Mouse (Mus musculus) midbrain, postnatal 0 days (tissue): Measurements from ENCODE around the gene Tmem259. TPM values are rescaled to one million over a fixed set of nuclear protein-coding genes. Genes with fewer than 3 reads are reported as not detected.

Experiments used
- ATAC-seq: fragments of 200-750 bp; cut with Nextera tagmentation; 2 replicates; pipeline ENCODE4 v1.8.0; 2017; ENCODE audit warnings: moderate number of reproducible peaks, mild to moderate bottlenecking, moderate TSS enrichment, moderate library complexity; ENCODE audit not compliant: low FRiP score
- DNase-seq: peaks from one replicate; pipeline ENCODE4 v3.0.0-alpha.2; 2015; ENCODE audit warnings: low spot score
- H3K27ac ChIP-seq: fragments of 300-500 bp; sonication (generic); 2 replicates; pipeline ENCODE4 v1.5.1; 2014; ENCODE audit warnings: low read depth, mild to moderate bottlenecking, low read length, mixed read lengths
- H3K27me3 ChIP-seq: fragments of 300-500 bp; sonication (generic); 2 replicates; pipeline ENCODE4 v1.6.1; 2014; ENCODE audit warnings: low read length, control low read depth, mixed read lengths; ENCODE audit not compliant: insufficient read depth
- H3K36me3 ChIP-seq: fragments of 300-500 bp; sonication (generic); 2 replicates; pipeline ENCODE4 v1.6.1; 2014; ENCODE audit warnings: low read length, control low read depth, mixed read lengths; ENCODE audit not compliant: insufficient read depth
- H3K4me1 ChIP-seq: fragments of 300-500 bp; sonication (generic); 2 replicates; pipeline ENCODE4 v1.6.1; 2014; ENCODE audit warnings: mild to moderate bottlenecking, control low read depth, antibody characterized with exemption, low read length, mixed read lengths; ENCODE audit not compliant: insufficient read depth
- H3K4me2 ChIP-seq: fragments of 300-500 bp; sonication (generic); 2 replicates; pipeline ENCODE4 v1.6.1; 2014; ENCODE audit warnings: low read depth, mild to moderate bottlenecking, low read length, mixed read lengths; ENCODE audit not compliant: poor library complexity, severe bottlenecking
- H3K4me3 ChIP-seq: fragments of 300-500 bp; sonication (generic); 2 replicates; pipeline ENCODE4 v1.5.1; 2014; ENCODE audit warnings: low read depth, mild to moderate bottlenecking, low read length, moderate library complexity
- H3K9ac ChIP-seq: fragments of 300-500 bp; sonication (generic); replicated peaks from 2 replicates; pipeline ENCODE4 v1.6.1; 2014; ENCODE audit warnings: mild to moderate bottlenecking, low read length, moderate library complexity, mixed read lengths; ENCODE audit not compliant: poor library complexity, severe bottlenecking
- H3K9me3 ChIP-seq: fragments of 300-500 bp; sonication (generic); 2 replicates; pipeline ENCODE4 v1.6.1; 2016; ENCODE audit warnings: low read length, control low read depth
- CTCF ChIP-seq: IDR thresholded peaks from 2 replicates; pipeline ENCODE4 v1.5.1; 2016; ENCODE audit warnings: antibody characterized with exemption, mild to moderate bottlenecking
- WGBS: fragments of 180-500 bp; shearing (Covaris S2); extraction: QIAGEN DNeasy Blood & Tissue Kit; methylation state at CpG from one replicate; pipeline ENCODE4 v1.1.7; 2014; 5-methylcytosine and 5-hydroxymethylcytosine counted together
- polyA plus RNA-seq: library from polyadenylated mRNA; unstranded; fragments of >200 nt; fragmentation: Nextera tagmentation; extraction: Ambion mirVana; gene quantifications from 2 replicates; pipeline ENCODE4 v1.2.1, GENCODE M21; 2015
- total RNA-seq: library from RNA; depleted of rRNA; stranded (reverse); fragments of >200 nt; gene quantifications from 2 replicates; pipeline ENCODE4 v1.2.3, GENCODE M21; 2014; rRNA removed

Tmem259 gene
- total and polyA plus RNA-seq, 2 experiments from 2014 or later: 29.3 to 172 TPM

DNA sequence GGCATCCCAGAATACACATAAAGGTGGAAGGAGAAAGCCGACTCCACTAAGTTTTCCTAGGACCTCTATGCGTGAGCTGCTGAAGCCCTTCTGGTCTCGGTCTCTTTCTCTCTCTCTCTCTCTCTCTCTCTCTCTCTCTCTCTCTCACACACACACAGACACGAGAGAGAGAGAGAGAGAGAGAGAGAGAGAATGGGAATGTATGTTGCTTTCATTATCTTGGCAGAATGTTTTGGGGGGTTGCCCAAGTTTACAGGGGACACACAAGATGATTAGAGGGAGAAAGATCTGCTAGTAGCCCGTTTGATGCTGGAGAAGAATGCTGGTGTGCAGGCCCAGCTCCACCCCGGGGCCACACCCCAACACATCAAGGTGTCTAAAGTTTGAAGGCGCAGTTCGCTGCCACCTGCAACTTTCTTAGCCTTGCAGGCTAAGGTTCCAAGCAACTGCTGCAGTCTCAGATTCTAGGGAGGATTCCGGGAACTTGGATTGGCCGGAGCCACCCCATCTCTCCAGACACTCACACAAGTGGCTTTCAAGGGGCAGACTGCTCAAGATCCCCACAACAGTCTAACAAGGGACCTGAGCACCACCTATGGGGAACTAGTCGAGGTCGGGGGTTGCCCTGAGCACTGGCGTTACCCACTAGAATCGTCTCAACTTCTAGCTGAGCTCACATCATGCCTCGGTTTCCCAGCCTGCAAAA is 58.2 kb downstream of the Tmem259 start:
- no peak for ATAC-seq
- Histone ChIP-seq H3K4me3 (peak overlapping the region; percentile 89), H3K36me3 (0 out of 2 replicates have a peak, but pooled peaks cover 1% of the 10 kb centered on the region), H3K4me2 (peak overlapping the region; percentile 90), H3K9me3 (no peaks in the 10 kb centered on the region), H3K27me3 (peaks cover 19% of the 10 kb centered on the region), H3K9ac (peak overlapping the region; percentile 86; the same call in 1 of the 2 replicates), H3K27ac (peak overlapping the region; percentile 82; the same call in 1 of the 2 replicates), H3K4me1 (peaks cover 10% of the 10 kb centered on the region)
- no peak for DNase-seq
- no peak for TF ChIP-seq CTCF
- WGBS: 10% methylated on average over 14 of the region's 15 CpGs

DNA sequence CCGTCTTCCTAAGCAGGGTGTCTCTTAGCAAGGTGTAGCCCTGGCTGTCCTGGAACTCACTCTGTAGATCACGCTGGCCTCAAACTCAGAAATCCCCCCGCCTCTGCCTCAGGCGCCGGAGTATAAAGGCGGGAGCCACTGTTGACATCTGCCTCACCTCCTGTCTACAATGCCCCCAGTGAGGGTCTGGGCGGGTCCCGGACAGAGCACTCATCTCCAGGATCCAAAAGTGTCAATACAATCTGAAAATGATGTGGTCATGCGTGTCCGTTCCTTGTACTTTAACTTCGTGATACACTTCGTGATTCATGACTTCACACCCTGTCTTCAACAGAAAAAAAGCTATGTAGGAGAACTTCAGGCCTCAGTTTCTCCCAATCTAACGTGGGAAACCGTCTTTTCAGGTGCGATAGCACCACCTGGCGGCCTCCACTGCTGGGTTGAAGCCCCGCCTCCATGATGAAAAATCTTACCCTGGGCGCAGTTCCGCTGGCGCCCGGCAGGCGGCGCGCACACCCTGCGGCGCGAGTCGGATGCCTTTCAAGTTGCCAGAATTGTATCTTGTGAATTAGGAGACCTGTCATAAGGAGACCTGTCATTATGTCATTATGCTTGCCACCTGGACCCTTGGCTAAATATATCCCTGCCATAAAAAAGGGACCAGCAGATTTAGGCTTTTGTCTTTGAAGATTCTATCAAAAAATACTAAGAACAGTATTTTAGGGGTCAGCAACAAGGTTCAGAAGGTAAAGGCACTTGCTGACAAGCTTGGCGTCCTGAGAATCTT is 58.9 kb downstream of the Tmem259 start:
- ATAC-seq (no peak), DNase-seq (peak; percentile 87)
- TF ChIP-seq CTCF: peak; percentile 100
- Histone ChIP-seq H3K9me3 (no peaks in the 10 kb centered on the region), H3K4me3 (no peak overlapping the region), H3K9ac (no peak overlapping the region), H3K36me3 (no peaks in the 10 kb centered on the region), H3K27ac (no peak overlapping the region), H3K4me1 (peaks cover 12% of the 10 kb centered on the region), H3K4me2 (peak overlapping the region; percentile 90; the same call in 1 of the 2 replicates), H3K27me3 (peaks cover 26% of the 10 kb centered on the region)
- 10% methylated on average over 29 of the region's 29 CpGs for WGBS

Other genes starting within 250 kb of the Tmem259 start
Only the 30 nearest of the 33 such genes appear.
- gene Rnf126, start 217.4 kb downstream of the Tmem259 start, total RNA-seq: 79.6 and 107 TPM in 2 replicates
- 121 and 134 TPM in 2 replicates for gene Rnf126, start 217.4 kb downstream of the Tmem259 start, polyA plus RNA-seq
- 3.3 and 3.4 TPM in 2 replicates for gene Fstl3, start 207.1 kb downstream of the Tmem259 start, total RNA-seq
- gene Fstl3, start 207.1 kb downstream of the Tmem259 start, polyA plus RNA-seq: 3.0 and 3.9 TPM in 2 replicates
- gene Prss57, start 193.4 kb downstream of the Tmem259 start, total RNA-seq: 1.1 TPM in 1 of 2 replicates, not detected in the other
- gene Prss57, start 193.4 kb downstream of the Tmem259 start, polyA plus RNA-seq: 0.09 and 0.25 TPM in 2 replicates
- gene Palm, start 190.8 kb downstream of the Tmem259 start, total RNA-seq: 161 and 165 TPM in 2 replicates
- gene Palm, start 190.8 kb downstream of the Tmem259 start, polyA plus RNA-seq: 302 and 308 TPM in 2 replicates
- 0.24 TPM in 1 of 2 replicates, not detected in the other for gene Misp, start 163.3 kb downstream of the Tmem259 start, total RNA-seq
- 0.18 and 0.27 TPM in 2 replicates for gene Misp, start 163.3 kb downstream of the Tmem259 start, polyA plus RNA-seq
- 114 and 119 TPM in 2 replicates for gene Ptbp1, start 129.9 kb downstream of the Tmem259 start, total RNA-seq
- gene Ptbp1, start 129.9 kb downstream of the Tmem259 start, polyA plus RNA-seq: 46.2 and 49.7 TPM in 2 replicates
- 5.9 and 7.5 TPM in 2 replicates for gene Prtn3, start 109.9 kb downstream of the Tmem259 start, total RNA-seq
- gene Prtn3, start 109.9 kb downstream of the Tmem259 start, polyA plus RNA-seq: 11.7 and 14.6 TPM in 2 replicates
- 494 and 539 TPM in 2 replicates for gene Plppr3, start 109.7 kb downstream of the Tmem259 start, total RNA-seq
- 350 and 358 TPM in 2 replicates for gene Plppr3, start 109.7 kb downstream of the Tmem259 start, polyA plus RNA-seq
- not detected in 2 replicates for gene Elane, start 98.1 kb downstream of the Tmem259 start, total RNA-seq
- gene Elane, start 98.1 kb downstream of the Tmem259 start, polyA plus RNA-seq: not detected in 2 replicates
- not detected in 2 replicates for gene Cfd, start 93.5 kb downstream of the Tmem259 start, total RNA-seq
- not detected in 2 replicates for gene Cfd, start 93.5 kb downstream of the Tmem259 start, polyA plus RNA-seq
- gene Med16, start 75.4 kb downstream of the Tmem259 start, total RNA-seq: 75.9 and 79.6 TPM in 2 replicates
- gene Med16, start 75.4 kb downstream of the Tmem259 start, polyA plus RNA-seq: 54.9 and 55.3 TPM in 2 replicates
- not detected in 2 replicates for gene Gm26602, start 73.5 kb downstream of the Tmem259 start, total RNA-seq
- gene Gm26602, start 73.5 kb downstream of the Tmem259 start, polyA plus RNA-seq: 7.4 and 17.3 TPM in 2 replicates
- 6.1 and 9.6 TPM in 2 replicates for gene Kiss1r, start 67.4 kb downstream of the Tmem259 start, total RNA-seq
- 4.4 and 5.5 TPM in 2 replicates for gene Kiss1r, start 67.4 kb downstream of the Tmem259 start, polyA plus RNA-seq
- 108 and 118 TPM in 2 replicates for gene R3hdm4, start 63.1 kb downstream of the Tmem259 start, total RNA-seq
- 301 and 323 TPM in 2 replicates for gene R3hdm4, start 63.1 kb downstream of the Tmem259 start, polyA plus RNA-seq
- 9.0 and 9.5 TPM in 2 replicates for gene Arid3a, start 57.3 kb downstream of the Tmem259 start, total RNA-seq
- 3.1 and 3.3 TPM in 2 replicates for gene Arid3a, start 57.3 kb downstream of the Tmem259 start, polyA plus RNA-seq
- 72.6 and 87.6 TPM in 2 replicates for gene Wdr18, start 24.2 kb downstream of the Tmem259 start, total RNA-seq
- gene Wdr18, start 24.2 kb downstream of the Tmem259 start, polyA plus RNA-seq: 102 and 116 TPM in 2 replicates
- 0.42 and 2.2 TPM in 2 replicates for gene Grin3b, start 13.6 kb downstream of the Tmem259 start, total RNA-seq
- gene Grin3b, start 13.6 kb downstream of the Tmem259 start, polyA plus RNA-seq: 0.11 and 0.21 TPM in 2 replicates
- gene Cnn2, start 4.3 kb upstream of the Tmem259 start, total RNA-seq: 14.8 and 19.5 TPM in 2 replicates
- gene Cnn2, start 4.3 kb upstream of the Tmem259 start, polyA plus RNA-seq: 12.6 and 12.8 TPM in 2 replicates
- 9.3 TPM in 2 replicates for gene Abca7, start 12.2 kb upstream of the Tmem259 start, total RNA-seq
- 1.7 and 1.9 TPM in 2 replicates for gene Abca7, start 12.2 kb upstream of the Tmem259 start, polyA plus RNA-seq
- 1.7 and 2.4 TPM in 2 replicates for gene Arhgap45, start 32.3 kb upstream of the Tmem259 start, total RNA-seq
- gene Arhgap45, start 32.3 kb upstream of the Tmem259 start, polyA plus RNA-seq: 1.2 and 1.6 TPM in 2 replicates
- 66.4 and 76.0 TPM in 2 replicates for gene Polr2e, start 55.5 kb upstream of the Tmem259 start, total RNA-seq
- 126 and 135 TPM in 2 replicates for gene Polr2e, start 55.5 kb upstream of the Tmem259 start, polyA plus RNA-seq
- gene Gpx4, start 62.8 kb upstream of the Tmem259 start, total RNA-seq: 350 TPM in 2 replicates
- 635 and 741 TPM in 2 replicates for gene Gpx4, start 62.8 kb upstream of the Tmem259 start, polyA plus RNA-seq
- 24.3 TPM in 2 replicates for gene Sbno2, start 121.2 kb upstream of the Tmem259 start, total RNA-seq
- gene Sbno2, start 121.2 kb upstream of the Tmem259 start, polyA plus RNA-seq: 7.6 TPM in 2 replicates
- gene Stk11, start 131.5 kb upstream of the Tmem259 start, total RNA-seq: 84.0 and 97.3 TPM in 2 replicates
- gene Stk11, start 131.5 kb upstream of the Tmem259 start, polyA plus RNA-seq: 12.3 and 12.4 TPM in 2 replicates
- 231 and 259 TPM in 2 replicates for gene Atp5d, start 154.3 kb upstream of the Tmem259 start, total RNA-seq
- gene Atp5d, start 154.3 kb upstream of the Tmem259 start, polyA plus RNA-seq: 607 and 661 TPM in 2 replicates
- gene Cbarp, start 156.5 kb upstream of the Tmem259 start, total RNA-seq: 273 and 276 TPM in 2 replicates
- 120 and 121 TPM in 2 replicates for gene Cbarp, start 156.5 kb upstream of the Tmem259 start, polyA plus RNA-seq
- gene Midn, start 163.9 kb upstream of the Tmem259 start, total RNA-seq: 114 and 143 TPM in 2 replicates
- gene Midn, start 163.9 kb upstream of the Tmem259 start, polyA plus RNA-seq: 16.3 and 17.2 TPM in 2 replicates
- 315 and 337 TPM in 2 replicates for gene Cirbp, start 181.7 kb upstream of the Tmem259 start, total RNA-seq
- 760 and 829 TPM in 2 replicates for gene Cirbp, start 181.7 kb upstream of the Tmem259 start, polyA plus RNA-seq
- 2.3 and 2.8 TPM in 2 replicates for gene 1600002K03Rik, start 188.6 kb upstream of the Tmem259 start, total RNA-seq
- gene 1600002K03Rik, start 188.6 kb upstream of the Tmem259 start, polyA plus RNA-seq: 4.1 and 5.3 TPM in 2 replicates
- gene Efna2, start 195.2 kb upstream of the Tmem259 start, total RNA-seq: 45.1 and 51.1 TPM in 2 replicates
- 52.1 and 58.4 TPM in 2 replicates for gene Efna2, start 195.2 kb upstream of the Tmem259 start, polyA plus RNA-seq